Mouse (Mus musculus): ENCODE data around the gene Tescl. TPM values are rescaled to one million over a fixed set of nuclear protein-coding genes. Genes with fewer than 3 reads are reported as not detected.
A peak's percentile ranks its signal among the peaks of the same experiment; 100 is the strongest.

Gene Tescl
- polyA plus RNA-seq, 1 experiment from 2014 or later = 0.19 TPM

GRCm38 (mm10) chr7:24322593-24322992 lies 11.1 kb downstream of the Tescl start:
- ATAC-seq (ENCODE audit: low FRiP score) = no peak

GRCm38 (mm10) chr7:24318942-24319341 lies 14.8 kb downstream of the Tescl start:
- no peak overlapping the region for H3K4me3 ChIP-seq
- H3K9ac ChIP-seq = 0 out of 2 replicates have a peak overlapping the region, but pooled peaks have one; percentile 21
- peaks cover 4% of the 10 kb centered on the region; the same call in 1 of the 2 replicates for H3K9me3 ChIP-seq
- H3K27me3 ChIP-seq = peaks cover 10% of the 10 kb centered on the region
- 77% methylated on average over 6 of the region's 6 CpGs for WGBS
- H3K4me2 ChIP-seq = no peak overlapping the region
- H3K36me3 ChIP-seq = peaks cover 5% of the 10 kb centered on the region; the same call in 1 of the 2 replicates
- H3K4me1 ChIP-seq (replicated peaks) = peaks cover 11% of the 10 kb centered on the region
- no peak overlapping the region for H3K27ac ChIP-seq
- no peak for ATAC-seq (ENCODE audit: low FRiP score)

More at GRCm38 (mm10) chr7:24322593-24322992, 11.1 kb downstream of the Tescl start:
- H3K36me3 ChIP-seq = no peaks in the 10 kb centered on the region
- H3K27me3 ChIP-seq = peaks cover 10% of the 10 kb centered on the region
- H3K4me3 ChIP-seq = no peak overlapping the region
- H3K9me3 ChIP-seq = peaks cover 11% of the 10 kb centered on the region; the same call in 1 of the 2 replicates
- no peak overlapping the region for H3K9ac ChIP-seq
- no peak overlapping the region for H3K4me2 ChIP-seq
- WGBS = 81% methylated on average over 4 of the region's 4 CpGs
- H3K4me1 ChIP-seq (replicated peaks) = peaks cover 15% of the 10 kb centered on the region
- no peak overlapping the region for H3K27ac ChIP-seq

- peak within 1 kb of the TSS; percentile 87 for H3K9ac ChIP-seq
- no peaks in the 10 kb centered on the region for H3K9me3 ChIP-seq
- ATAC-seq (ENCODE audit: low FRiP score) = peak; percentile 96
- peaks cover 21% of the 10 kb centered on the region for H3K36me3 ChIP-seq
- WGBS = under 1% methylated on average over 33 of the region's 33 CpGs
- peaks cover 11% of the 10 kb centered on the region for H3K4me1 ChIP-seq (replicated peaks)
- peak within 1 kb of the TSS; percentile 86 for H3K27ac ChIP-seq
- peak within 1 kb of the TSS; percentile 72 for H3K4me2 ChIP-seq
- H3K4me3 ChIP-seq = peak within 1 kb of the TSS; percentile 56
- peaks cover 10% of the 10 kb centered on the region for H3K27me3 ChIP-seq
Observed at GRCm38 (mm10) chr7:24316567-24317092, 17.1 kb downstream of the Tescl start, which contains the start of gene Zfp94. Zfp94 (minus strand) TSS chr7:24316666.

- ATAC-seq (ENCODE audit: low FRiP score) = peak; percentile 76
- Histone ChIP-seq H3K9me3 (no peaks in the 10 kb centered on the region), H3K36me3 (peaks cover 28% of the 10 kb centered on the region), H3K4me2 (peak overlapping the region; percentile 72), H3K27me3 (peaks cover 10% of the 10 kb centered on the region), H3K27ac (peak overlapping the region; percentile 82), H3K4me3 (peak overlapping the region; percentile 56), H3K9ac (peak overlapping the region; percentile 87), H3K4me1 (replicated peaks) (peaks cover 11% of the 10 kb centered on the region)
- 30% methylated on average over 29 of the region's 29 CpGs for WGBS
Observed at GRCm38 (mm10) chr7:24315726-24316566, 17.8 kb downstream of the Tescl start.

- Histone ChIP-seq H3K4me1 (replicated peaks) (peaks cover 27% of the 10 kb centered on the region), H3K36me3 (peaks cover 56% of the 10 kb centered on the region), H3K4me2 (peak within 1 kb of the TSS; percentile 83), H3K27me3 (no peaks in the 10 kb centered on the region), H3K9ac (0 out of 2 replicates have a peak within 1 kb of the TSS, but pooled peaks have one; percentile 35), H3K27ac (peak within 1 kb of the TSS; percentile 93), H3K4me3 (peak within 1 kb of the TSS; percentile 71), H3K9me3 (no peaks in the 10 kb centered on the region)
- 3% methylated on average over 13 of the region's 13 CpGs for WGBS
- 0 out of 2 replicates have a peak, but pooled peaks have one; percentile 27 for ATAC-seq (ENCODE audit: low FRiP score)
Observed at GRCm38 (mm10) chr7:24300771-24301282, 32.9 kb downstream of the Tescl start, which contains the start of gene Zfp61. Zfp61 (minus strand) TSS chr7:24301232.

- peak overlapping the region; percentile 87 for H3K9ac ChIP-seq
- WGBS = 1% methylated on average over 18 of the region's 18 CpGs
- H3K36me3 ChIP-seq = peaks cover 58% of the 10 kb centered on the region
- H3K27ac ChIP-seq = peak overlapping the region; percentile 93
- ATAC-seq (ENCODE audit: low FRiP score) = peak; percentile 63
- no peaks in the 10 kb centered on the region for H3K9me3 ChIP-seq
- H3K4me2 ChIP-seq = peak overlapping the region; percentile 83
- H3K4me1 ChIP-seq (replicated peaks) = peaks cover 27% of the 10 kb centered on the region
- peak overlapping the region; percentile 71 for H3K4me3 ChIP-seq
- no peaks in the 10 kb centered on the region for H3K27me3 ChIP-seq
Observed at GRCm38 (mm10) chr7:24299823-24300481, 33.8 kb downstream of the Tescl start.

GRCm38 (mm10) chr7:24298973-24299708 lies 34.6 kb downstream of the Tescl start:
- Histone ChIP-seq H3K4me3 (peak overlapping the region; percentile 71), H3K9me3 (no peaks in the 10 kb centered on the region), H3K4me2 (peak overlapping the region; percentile 83), H3K9ac (peak overlapping the region; percentile 87), H3K36me3 (peaks cover 59% of the 10 kb centered on the region), H3K4me1 (replicated peaks) (peaks cover 27% of the 10 kb centered on the region), H3K27me3 (no peaks in the 10 kb centered on the region), H3K27ac (peak overlapping the region; percentile 93)
- ATAC-seq (ENCODE audit: low FRiP score) = peak; percentile 92
- WGBS = under 1% methylated on average over 46 of the region's 47 CpGs

GRCm38 (mm10) chr7:24298635-24298972 lies 35.1 kb downstream of the Tescl start:
- Histone ChIP-seq H3K4me2 (peak overlapping the region; percentile 83), H3K4me1 (replicated peaks) (peaks cover 27% of the 10 kb centered on the region), H3K27me3 (no peaks in the 10 kb centered on the region), H3K9me3 (no peaks in the 10 kb centered on the region), H3K9ac (peak overlapping the region; percentile 87), H3K4me3 (peak overlapping the region; percentile 71), H3K36me3 (peaks cover 61% of the 10 kb centered on the region), H3K27ac (peak overlapping the region; percentile 93)
- ATAC-seq (ENCODE audit: low FRiP score) = no peak; the same call in 1 of the 2 replicates
- under 1% methylated on average over 12 of the region's 12 CpGs for WGBS

- H3K9me3 ChIP-seq = no peaks in the 10 kb centered on the region
- H3K9ac ChIP-seq = peak overlapping the region; percentile 87; the same call in 1 of the 2 replicates
- H3K27me3 ChIP-seq = no peaks in the 10 kb centered on the region
- peaks cover 27% of the 10 kb centered on the region for H3K4me1 ChIP-seq (replicated peaks)
- H3K36me3 ChIP-seq = peaks cover 61% of the 10 kb centered on the region
- WGBS = 92% methylated on average over 15 of the region's 15 CpGs
- no peak overlapping the region for H3K27ac ChIP-seq
- peak overlapping the region; percentile 71 for H3K4me3 ChIP-seq
- H3K4me2 ChIP-seq = peak overlapping the region; percentile 83
- ATAC-seq (ENCODE audit: low FRiP score) = no peak
Observed at GRCm38 (mm10) chr7:24297361-24298095, 36.2 kb downstream of the Tescl start.

- Histone ChIP-seq H3K27ac (no peak overlapping the region), H3K27me3 (no peaks in the 10 kb centered on the region), H3K9ac (no peak overlapping the region), H3K4me1 (replicated peaks) (peaks cover 27% of the 10 kb centered on the region), H3K36me3 (peaks cover 61% of the 10 kb centered on the region), H3K4me2 (no peak overlapping the region), H3K4me3 (no peak overlapping the region), H3K9me3 (no peaks in the 10 kb centered on the region)
- ATAC-seq (ENCODE audit: low FRiP score) = no peak
- 95% methylated on average over 7 of the region's 7 CpGs for WGBS
Observed at GRCm38 (mm10) chr7:24296386-24296785, 37.4 kb downstream of the Tescl start.

- H3K27me3 ChIP-seq = no peaks in the 10 kb centered on the region
- H3K4me2 ChIP-seq = no peak overlapping the region
- ATAC-seq (ENCODE audit: low FRiP score) = no peak
- H3K9me3 ChIP-seq = no peaks in the 10 kb centered on the region
- 96% methylated on average over 7 of the region's 7 CpGs for WGBS
- peaks cover 71% of the 10 kb centered on the region for H3K36me3 ChIP-seq
- H3K4me1 ChIP-seq (replicated peaks) = peaks cover 21% of the 10 kb centered on the region
- no peak overlapping the region for H3K4me3 ChIP-seq
- H3K27ac ChIP-seq = no peak overlapping the region
- no peak overlapping the region for H3K9ac ChIP-seq
Observed at GRCm38 (mm10) chr7:24295376-24295775, 38.4 kb downstream of the Tescl start.
